Mouse (Mus musculus) embryo, embryonic 10 days (tissue): ENCODE results near the gene Zbtb20.

Experiments
- DNase-seq: peaks from one replicate; pipeline ENCODE4 v3.0.0-alpha.2; 2015; ENCODE audit warnings: low spot score

Zbtb20 gene

GRCm38 (mm10) chr16:43493596-43494385, 618.1 kb downstream of the Zbtb20 start:
- DNase-seq: no peak

GRCm38 (mm10) chr16:43495175-43495818, 619.6 kb downstream of the Zbtb20 start:
- no peak for DNase-seq

DNA sequence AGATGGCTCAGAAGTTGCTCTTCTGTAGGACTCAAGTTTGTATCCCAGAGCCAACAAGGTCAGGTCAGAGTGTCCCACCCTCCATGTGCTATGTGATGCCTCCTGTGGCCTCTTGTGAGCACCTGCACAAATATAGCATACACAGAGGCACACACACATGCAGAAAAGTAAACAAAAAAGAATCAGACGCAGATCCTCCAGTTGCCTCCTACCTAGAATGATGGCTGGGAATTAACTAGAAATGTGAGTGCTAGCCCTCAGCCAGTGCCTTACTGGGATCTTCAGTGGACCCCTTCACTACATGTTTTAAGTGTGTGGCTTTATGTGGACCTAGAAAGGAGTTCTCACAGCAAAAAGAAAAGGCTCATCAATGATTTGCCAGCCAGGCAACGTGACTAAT, 621.4 kb downstream of the Zbtb20 start:
- DNase-seq: no peak

DNA sequence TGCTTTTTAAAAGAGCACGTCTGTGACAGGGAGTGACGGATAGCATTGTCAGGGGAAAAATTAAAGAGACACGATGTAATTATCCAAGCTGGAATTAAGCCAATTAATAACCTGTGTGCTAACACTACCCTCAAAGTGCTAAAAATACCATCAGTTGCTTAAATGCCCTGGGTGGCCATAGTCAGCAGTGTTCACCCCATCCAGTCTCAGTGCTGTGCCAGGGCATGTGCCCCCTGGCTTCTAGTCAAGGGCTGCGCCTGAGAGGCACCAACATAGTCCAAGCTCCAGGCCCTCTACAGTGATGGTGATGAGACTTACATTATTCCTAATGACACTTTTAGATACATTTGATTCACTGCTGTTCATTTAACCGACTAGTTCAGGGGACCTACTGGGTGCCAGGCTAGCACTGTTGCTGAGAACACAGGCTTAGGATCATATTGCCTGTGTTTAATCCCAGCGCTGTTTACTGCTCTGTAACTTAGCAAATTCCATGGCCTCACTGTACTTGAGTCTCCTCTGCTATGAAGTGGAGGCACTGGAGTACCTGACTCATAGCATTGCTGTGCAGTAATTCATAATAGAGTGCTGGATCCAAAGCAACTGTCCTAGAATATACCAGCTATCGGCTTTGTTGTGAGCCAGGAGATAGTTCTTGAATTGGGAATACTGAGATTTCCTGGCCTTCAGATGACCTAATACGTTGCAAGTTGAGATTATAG, 624.6 kb downstream of the Zbtb20 start:
- no peak for DNase-seq

GRCm38 (mm10) chr16:43501284-43501683, 625.6 kb downstream of the Zbtb20 start:
- no peak for DNase-seq

- no peak for DNase-seq
Observed at GRCm38 (mm10) chr16:43502339-43503009, 626.8 kb downstream of the Zbtb20 start.

DNA sequence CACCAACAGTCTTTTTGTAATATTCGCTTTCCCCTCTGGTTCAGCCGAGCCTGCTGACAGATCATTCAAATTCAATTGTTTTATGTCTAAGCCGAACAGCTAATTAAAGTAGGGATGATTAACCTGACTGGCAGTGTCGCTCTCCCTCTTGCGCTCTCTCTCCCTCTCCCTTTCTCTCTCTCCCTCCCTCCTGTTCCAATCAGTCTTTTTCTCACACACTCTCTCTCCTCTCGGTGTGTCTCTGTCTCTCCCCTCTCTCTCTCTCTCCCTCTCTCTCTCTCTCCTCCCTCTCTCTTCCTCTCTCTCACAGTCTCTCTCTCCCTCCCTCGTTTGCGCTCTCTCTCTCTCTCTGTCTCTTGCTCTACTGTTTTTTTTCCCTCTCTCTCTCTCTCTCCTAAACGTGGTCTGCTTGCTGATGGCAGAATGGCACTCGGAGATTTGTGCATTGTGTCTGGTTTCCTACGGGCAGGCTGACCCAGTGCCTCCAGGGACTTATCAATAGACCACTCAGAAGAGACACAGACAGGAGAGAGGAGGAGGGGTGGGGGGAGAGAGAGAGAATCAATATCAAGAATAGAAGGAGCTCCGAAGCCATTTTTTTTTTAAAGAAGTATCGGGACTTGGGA, 627.4 kb downstream of the Zbtb20 start:
- DNase-seq: peak; percentile 74

GRCm38 (mm10) chr16:43503636-43504010, 627.9 kb downstream of the Zbtb20 start:
- DNase-seq: no peak

- no peak for DNase-seq
Observed at GRCm38 (mm10) chr16:43504151-43504550, 628.5 kb downstream of the Zbtb20 start.

- no peak for DNase-seq
Observed at GRCm38 (mm10) chr16:43504556-43504955, 628.9 kb downstream of the Zbtb20 start.

GRCm38 (mm10) chr16:43505314-43505950, 629.8 kb downstream of the Zbtb20 start:
- DNase-seq: no peak

DNA sequence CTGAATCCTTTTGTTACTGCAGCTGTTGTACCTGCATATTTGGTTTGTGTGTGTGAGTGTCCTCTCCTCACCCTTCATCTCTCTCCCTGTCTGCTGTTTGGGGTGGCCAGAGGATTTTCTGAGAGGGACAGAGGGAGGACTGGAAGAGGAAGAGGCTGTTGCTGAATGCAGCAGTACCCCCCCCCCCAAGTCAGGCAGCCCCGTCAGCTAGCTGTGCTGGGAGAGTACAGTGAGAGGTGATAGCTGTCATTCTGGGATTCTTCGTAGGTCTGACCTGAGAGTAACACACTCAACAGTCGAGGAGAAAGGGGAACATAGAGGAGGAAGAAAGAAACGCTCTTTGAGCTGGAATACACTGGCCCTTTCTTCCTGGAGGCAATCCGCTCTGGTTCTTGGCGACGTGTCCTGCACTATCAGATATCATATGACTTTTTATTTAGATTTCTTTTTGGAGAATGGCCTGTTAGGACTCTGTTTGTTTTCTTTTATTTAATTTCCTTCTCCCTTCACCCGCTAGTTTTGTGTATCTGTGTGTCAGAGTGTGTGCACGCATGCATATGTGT, 630.6 kb downstream of the Zbtb20 start:
- no peak for DNase-seq

GRCm38 (mm10) chr16:43506771-43507405, 631.2 kb downstream of the Zbtb20 start:
- no peak for DNase-seq

- DNase-seq: no peak
Observed at GRCm38 (mm10) chr16:43508166-43508998, 632.7 kb downstream of the Zbtb20 start.

GRCm38 (mm10) chr16:43510516-43510915, 634.8 kb downstream of the Zbtb20 start:
- no peak for DNase-seq

DNA sequence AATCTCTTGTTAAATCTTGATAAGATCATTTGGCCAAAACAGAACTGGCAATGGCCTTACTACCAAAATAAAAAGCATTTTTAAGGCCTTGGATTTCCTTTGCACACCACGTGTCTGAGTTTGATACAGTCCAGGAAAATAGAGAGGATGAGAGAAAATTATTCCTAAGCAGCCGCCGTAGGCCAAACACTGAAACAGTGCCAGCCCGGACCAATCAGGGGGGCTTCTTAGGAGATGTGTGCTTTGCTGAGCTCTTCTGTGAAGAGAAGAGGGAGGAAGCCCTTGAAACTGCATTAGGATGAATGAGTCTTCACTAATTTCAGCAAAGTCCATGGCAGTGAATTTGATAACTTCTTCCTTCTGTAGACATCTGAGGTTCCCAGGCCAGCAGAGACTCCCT, 635.9 kb downstream of the Zbtb20 start:
- DNase-seq: no peak

DNA sequence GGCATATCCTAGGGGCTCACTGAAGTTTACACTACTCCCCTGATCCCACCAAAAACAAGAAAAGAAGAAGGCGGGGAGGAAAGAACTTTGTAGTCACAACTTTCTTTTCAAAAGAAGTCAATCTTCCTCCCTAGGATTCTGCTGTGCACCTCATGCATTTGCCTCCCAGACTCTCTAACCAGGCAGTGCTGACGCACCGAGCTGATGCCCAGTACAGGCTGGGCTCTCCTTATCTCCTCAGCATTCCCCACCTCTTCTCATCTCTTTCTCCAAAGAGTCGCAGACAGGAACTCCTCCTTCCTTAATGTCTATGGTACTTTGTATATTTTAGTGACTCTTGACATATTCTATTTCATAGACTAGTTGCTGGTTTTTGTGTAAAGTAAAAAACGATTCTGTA, 638.3 kb downstream of the Zbtb20 start:
- DNase-seq: no peak

- no peak for DNase-seq
Observed at GRCm38 (mm10) chr16:43515538-43515937, 639.9 kb downstream of the Zbtb20 start.

- DNase-seq: no peak
Observed at GRCm38 (mm10) chr16:43520274-43520673, 644.6 kb downstream of the Zbtb20 start.

DNA sequence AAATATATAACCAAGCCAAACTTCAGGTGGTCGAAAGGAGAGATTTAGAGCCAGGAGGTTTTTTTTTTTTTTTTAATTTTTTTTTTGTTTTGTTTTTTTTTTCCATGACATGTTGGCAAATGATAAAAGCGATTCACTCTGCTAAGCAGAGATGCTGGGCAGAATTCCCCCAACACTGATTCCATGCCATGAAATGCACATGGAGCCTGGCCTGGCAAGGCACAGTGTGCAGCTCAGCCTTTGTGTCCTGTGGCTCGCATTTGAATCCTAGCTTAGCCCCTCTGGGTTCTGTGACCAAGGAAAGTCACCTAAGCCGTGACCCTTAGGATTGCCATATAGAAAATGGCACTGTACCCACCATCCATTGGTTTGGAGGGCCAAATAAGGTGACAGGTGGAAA, 646.8 kb downstream of the Zbtb20 start:
- DNase-seq: no peak
